Mouse (Mus musculus): ENCODE results near the gene Gas2. TPM values are rescaled to one million over a fixed set of nuclear protein-coding genes. Genes with fewer than 3 reads are reported as not detected.

Gas2 gene
- polyA plus RNA-seq (2015; fragmentation: Nextera tagmentation; extraction: Ambion mirVana): 8.5 and 8.9 TPM in 2 replicates

GRCm38 (mm10) chr7:51861250-51862096 lies at the start of gene Gas2:
Gene Gas2, plus strand, starts transcription at chr7:51862015.

GRCm38 (mm10) chr7:51862097-51862492 lies 280 bp downstream of the Gas2 start, which contains the start of gene Fancf:
Gene Fancf, minus strand, starts transcription at chr7:51862267.

GRCm38 (mm10) chr7:52005511-52006295 lies 143.9 kb downstream of the Gas2 start, which contains the start of gene Svip:
Gene Svip, minus strand, starts transcription at chr7:52006018.

GRCm38 (mm10) chr7:52015628-52016027 lies 153.8 kb downstream of the Gas2 start, which contains the start of gene 1700015G11Rik:
Gene 1700015G11Rik, minus strand, starts transcription at chr7:52015728.

Other genes with a start within 250 kb of the Gas2 start
- not detected in 2 replicates for gene Slc17a6, start 240.0 kb upstream of the Gas2 start, polyA plus RNA-seq (2015; fragmentation: Nextera tagmentation; extraction: Ambion mirVana)
- gene Fancf, start 252 bp downstream of the Gas2 start, polyA plus RNA-seq (2015; fragmentation: Nextera tagmentation; extraction: Ambion mirVana): 7.3 and 8.1 TPM in 2 replicates
- 21.4 and 21.8 TPM in 2 replicates for gene Svip, start 144.0 kb downstream of the Gas2 start, polyA plus RNA-seq (2015; fragmentation: Nextera tagmentation; extraction: Ambion mirVana)
- not detected in 2 replicates for gene 1700015G11Rik, start 153.7 kb downstream of the Gas2 start, polyA plus RNA-seq (2015; fragmentation: Nextera tagmentation; extraction: Ambion mirVana)